ENCODE assay signal across 8 mouse cellular contexts in genomic region chr17:73263077-73263501, GRCm38 (mm10).
DNase-seq lines count a peak whose midpoint lies in the region; ATAC-seq lines count a peak whose summit lies in the region.

No protein-coding gene starts in this region.

- WGBS in heart, embryonic 16.5 days = 34% methylated on average over 8 of the region's 8 CpGs
- 86% methylated on average over 8 of the region's 8 CpGs for WGBS in hindbrain, embryonic 10.5 days

- H3K27ac ChIP-seq in heart, embryonic 16.5 days (ENCODE audit: low read length) = 0 out of 2 replicates have a peak overlapping the region, but pooled peaks have one; percentile 13
- no peak overlapping the region for H3K27ac ChIP-seq in hindbrain, embryonic 10.5 days

- H3K4me3 ChIP-seq in heart, embryonic 16.5 days (ENCODE audit: low read length) = no peak overlapping the region
- H3K4me3 ChIP-seq in hindbrain, embryonic 10.5 days = no peak overlapping the region

- ATAC-seq in heart, embryonic 16.5 days (replicated peaks; ENCODE audit: extremely low read depth, insufficient read depth, low FRiP score) = no peak
- ATAC-seq in monocyte, adult 5-6 weeks (replicated peaks; ENCODE audit: insufficient number of reproducible peaks, low FRiP score, low TSS enrichment, poor library complexity, severe bottlenecking) = peak; percentile 84

- DNase-seq in heart, adult 11 months = no peak
- DNase-seq in MEL-GATA-1-ER (ENCODE audit: extremely low read depth, low read depth) = peak; percentile 72
- peak; percentile 60 to 74 for DNase-seq in frontal cortex, postnatal 25 days (ENCODE audit: low spot score in 2 of 2)
- no peak for DNase-seq in cerebellum, adult 18-20 months
- DNase-seq in hindbrain, embryonic 10.5 days (ENCODE audit: low spot score) = no peak
- no peak for DNase-seq in heart, postnatal 25 days (ENCODE audit: low spot score)

- H3K9ac ChIP-seq in heart, embryonic 16.5 days (ENCODE audit: low read length) = no peak overlapping the region

- H3K9me3 ChIP-seq in heart, embryonic 16.5 days (replicated peaks; ENCODE audit: control insufficient read depth, low read length) = no peaks in the 10 kb centered on the region
- no peaks in the 10 kb centered on the region for H3K9me3 ChIP-seq in hindbrain, embryonic 10.5 days

- no peak overlapping the region for H3K4me2 ChIP-seq in heart, embryonic 16.5 days (ENCODE audit: low read depth, low read length)

- intact Hi-C loops in heart, postnatal 25 days (cut with DNase I) = no loop called here

- H3K27me3 ChIP-seq in heart, embryonic 16.5 days (ENCODE audit: control insufficient read depth, insufficient read depth, low read length) = no peaks in the 10 kb centered on the region
- no peaks in the 10 kb centered on the region for H3K27me3 ChIP-seq in hindbrain, embryonic 10.5 days (ENCODE audit: insufficient read depth, poor library complexity, severe bottlenecking)

- no peaks in the 10 kb centered on the region for H3K36me3 ChIP-seq in heart, embryonic 16.5 days (ENCODE audit: control insufficient read depth, insufficient read depth)
- H3K36me3 ChIP-seq in hindbrain, embryonic 10.5 days = no peaks in the 10 kb centered on the region

- H3K4me1 ChIP-seq in heart, embryonic 16.5 days (ENCODE audit: control insufficient read depth, insufficient read depth, low read length) = peaks cover 14% of the 10 kb centered on the region
- 0 out of 2 replicates have a peak, but pooled peaks cover 2% of the 10 kb centered on the region for H3K4me1 ChIP-seq in hindbrain, embryonic 10.5 days (replicated peaks)

Comparison
In these comparisons a context has a peak if more than half of its experiments do, and no peak if none do; other contexts are left out.
1. DNase-seq: peak in MEL-GATA-1-ER (single experiment) and frontal cortex, postnatal 25 days (2 of 2); none in heart, adult 11 months (single experiment), cerebellum, adult 18-20 months (0 of 2), hindbrain, embryonic 10.5 days (single experiment) and heart, postnatal 25 days (single experiment).